ENCODE assay signal across 26 mouse cellular contexts in genomic region chr6:108228048-108228447, GRCm38 (mm10). TPM values are rescaled to one million over a fixed set of nuclear protein-coding genes. Genes with fewer than 3 reads are reported as not detected.
DNase-seq lines count a peak whose midpoint lies in the region; ATAC-seq and TF ChIP-seq lines count a peak whose summit lies in the region.
"Had no signal": no experiment of that assay in that cellular context is flagged by ENCODE, and none has a peak within 500 bp of the region (broad histone marks: within the 10 kb centered on the region; RNA-seq: fewer than 3 reads in every experiment).

No protein-coding gene starts in this region.

- ATAC-seq in kidney, embryonic 16.5 days (ENCODE audit: low FRiP score, low TSS enrichment), result no peak
- ATAC-seq: forebrain, embryonic 16.5 days; hindbrain, postnatal 0 days had no signal

- H3K27ac ChIP-seq in kidney, embryonic 16.5 days (ENCODE audit: low read length), result no peak overlapping the region
- 0 out of 2 replicates have a peak overlapping the region, but pooled peaks have one; percentile 15 for H3K27ac ChIP-seq in layer of hippocampus, adult 2 months
- H3K27ac ChIP-seq in CH12.LX (ENCODE audit: insufficient read depth, low read depth), result no peak overlapping the region
- H3K27ac ChIP-seq: embryonic facial prominence, embryonic 12.5 days; embryonic facial prominence, embryonic 15.5 days; forebrain, embryonic 12.5 days; heart, embryonic 13.5 days; hindbrain, embryonic 14.5 days; hindbrain, postnatal 0 days had no signal

- no peak overlapping the region for H3K4me3 ChIP-seq in kidney, embryonic 16.5 days (ENCODE audit: low read length)
- no peak overlapping the region for H3K4me3 ChIP-seq in layer of hippocampus, adult 2 months
- no peak overlapping the region for H3K4me3 ChIP-seq in CH12.LX (replicated peaks in 1 of 3; ENCODE audit: low read depth in 2 of 3, low read length in 2 of 3, poor library complexity in 1 of 3)
- H3K4me3 ChIP-seq: embryonic facial prominence, embryonic 12.5 days; embryonic facial prominence, embryonic 15.5 days; forebrain, embryonic 12.5 days; heart, embryonic 13.5 days had no signal

- dilution Hi-C loops in CH12.LX (cut with MboI; ENCODE audit: extremely low pct_ligation_motif_present, extremely low pct_unique_long_range_greater_than_20kb, low sequenced_read_pairs), result no loop called here

- H3K4me2 ChIP-seq in kidney, embryonic 16.5 days (replicated peaks; ENCODE audit: low read depth, low read length), result no peak overlapping the region
- peak overlapping the region; percentile 74 for H3K4me2 ChIP-seq in CH12.LX (ENCODE audit: insufficient read depth, low read depth, poor library complexity, severe bottlenecking)
- H3K4me2 ChIP-seq: embryonic facial prominence, embryonic 12.5 days; embryonic facial prominence, embryonic 15.5 days; forebrain, embryonic 12.5 days; heart, embryonic 13.5 days; hindbrain, embryonic 14.5 days had no signal

- H3K27me3 ChIP-seq in kidney, embryonic 16.5 days (ENCODE audit: insufficient read depth, low read length), result no peaks in the 10 kb centered on the region
- no peaks in the 10 kb centered on the region for H3K27me3 ChIP-seq in CH12.LX (replicated peaks)
- H3K27me3 ChIP-seq: embryonic facial prominence, embryonic 12.5 days; embryonic facial prominence, embryonic 15.5 days; forebrain, embryonic 12.5 days; heart, embryonic 13.5 days had no signal

- DNase-seq in kidney, adult 11 months, result peak; percentile 62
- peak; percentile 79 for DNase-seq in kidney, adult 9 months
- no peak for DNase-seq in kidney, adult 18-20 months
- no peak for DNase-seq in layer of hippocampus, adult 2 months (ENCODE audit: low spot score in 2 of 2)
- DNase-seq in layer of hippocampus, adult 9-11 months, result no peak
- peak; percentile 48 for DNase-seq in CH12.LX (ENCODE audit: extremely low read depth)
- no peak for DNase-seq in Muller cell, postnatal 12 days (ENCODE audit: inconsistent ontology term)
- DNase-seq: adrenal gland, adult 2 months; adrenal gland, postnatal 14 days; cerebellum, adult 11 months; cerebellum, adult 2 months; cerebellum, adult 9-11 months; cerebellum, postnatal 25 days; gastrocnemius, postnatal 10 days; heart, adult 18-20 months; heart, postnatal 14 days; heart, postnatal 4 days had no signal

- no peak for TF ChIP-seq EP300 in CH12.LX (IDR thresholded peaks at IDR 0.05; ENCODE audit: low read length)

- TF ChIP-seq CTCF in layer of hippocampus, adult 2 months (conservative IDR thresholded peaks at IDR 0.05), result no peak
- TF ChIP-seq CTCF in CH12.LX (conservative IDR thresholded peaks at IDR 0.05 in 1 of 2, IDR thresholded peaks at IDR 0.05 in 1 of 2; ENCODE audit: low read depth in 2 of 2, low read length in 2 of 2), result no peak

- H3K9ac ChIP-seq in kidney, embryonic 16.5 days (replicated peaks; ENCODE audit: low read length), result no peak overlapping the region
- peak overlapping the region; percentile 36; the same call in 1 of the 2 replicates for H3K9ac ChIP-seq in CH12.LX (ENCODE audit: insufficient read depth, low read depth)
- H3K9ac ChIP-seq: embryonic facial prominence, embryonic 12.5 days; embryonic facial prominence, embryonic 15.5 days; forebrain, embryonic 12.5 days; heart, embryonic 13.5 days; hindbrain, embryonic 14.5 days had no signal

- no peak for TF ChIP-seq POLR2A in CH12.LX (IDR thresholded peaks at IDR 0.05; ENCODE audit: low read depth, low read length)

- H3K9me3 ChIP-seq in kidney, embryonic 16.5 days (ENCODE audit: low read length), result no peaks in the 10 kb centered on the region
- H3K9me3 ChIP-seq in CH12.LX (replicated peaks; ENCODE audit: low read length), result no peaks in the 10 kb centered on the region
- H3K9me3 ChIP-seq: embryonic facial prominence, embryonic 12.5 days; embryonic facial prominence, embryonic 15.5 days; forebrain, embryonic 12.5 days; G1E; heart, embryonic 13.5 days had no signal

- no peak for TF ChIP-seq RAD21 in CH12.LX (IDR thresholded peaks at IDR 0.05; ENCODE audit: low read depth, low read length)

- 64% methylated on average over 6 of the region's 6 CpGs for WGBS in kidney, embryonic 16.5 days

- in situ Hi-C loops in CH12.LX (cut with MboI; ENCODE audit: low pct_ligation_motif_present, low pct_unique_long_range_greater_than_20kb, low sequenced_read_pairs), result loop anchor here (10.0 kb wide), 1 partner anchor 97 kb away; no protein-coding TSS in a partner anchor

- no peaks in the 10 kb centered on the region for H3K36me3 ChIP-seq in kidney, embryonic 16.5 days (ENCODE audit: insufficient read depth, low read length)
- peaks cover 8 to 54% of the 10 kb centered on the region in 2 experiments for H3K36me3 ChIP-seq in CH12.LX (replicated peaks in 1 of 2; ENCODE audit: control insufficient read depth in 1 of 2, insufficient read depth in 1 of 2, low read length in 1 of 2)
- H3K36me3 ChIP-seq: embryonic facial prominence, embryonic 12.5 days; embryonic facial prominence, embryonic 15.5 days; forebrain, embryonic 12.5 days; heart, embryonic 13.5 days had no signal

- peaks cover 18% of the 10 kb centered on the region for H3K4me1 ChIP-seq in kidney, embryonic 16.5 days (ENCODE audit: insufficient read depth, low read length)
- H3K4me1 ChIP-seq in CH12.LX (ENCODE audit: control insufficient read depth in 1 of 2, insufficient read depth in 2 of 2), result peaks cover 24 to 94% of the 10 kb centered on the region in 2 experiments

- H3K79me2 ChIP-seq in CH12.LX (replicated peaks; ENCODE audit: control insufficient read depth, extremely low read depth, insufficient read depth, poor library complexity, severe bottlenecking), result peaks cover 59% of the 10 kb centered on the region

TF ChIP-seq in CH12.LX, 34 proteins besides CTCF, POLR2A, EP300 and RAD21:
- TF ChIP-seq ELF1 (IDR thresholded peaks at IDR 0.05; ENCODE audit: low read depth, low read length), result no peak
- TF ChIP-seq MEF2A (IDR thresholded peaks at IDR 0.05; ENCODE audit: borderline replicate concordance, low read depth, low read length), result peak; percentile 83
- no peak for TF ChIP-seq POLR2AphosphoS2 (IDR thresholded peaks at IDR 0.05; ENCODE audit: low read depth, low read length)
- no peak for TF ChIP-seq JUND (conservative IDR thresholded peaks at IDR 0.05; ENCODE audit: low read depth, low read length)
- TF ChIP-seq JUN (IDR thresholded peaks at IDR 0.05; ENCODE audit: insufficient read depth, low read depth, low read length), result no peak
- peak; percentile 52; the same call in 1 of the 2 replicates for TF ChIP-seq BHLHE40 (IDR thresholded peaks at IDR 0.05; ENCODE audit: low read depth, low read length)
- 0 out of 2 replicates have a peak, but pooled peaks have one; percentile 29 for TF ChIP-seq MYC (IDR thresholded peaks at IDR 0.05; ENCODE audit: low read depth, low read length)

RNA-seq across cellular contexts. Expression of gene Itpr1, which starts 15.2 kb away (rescaled TPM):
- polyA plus RNA-seq in kidney, embryonic 16.5 days (2015; fragmentation: Nextera tagmentation; extraction: Ambion mirVana), result 24.6 and 25.2 TPM in 2 replicates
- total RNA-seq in layer of hippocampus, adult 2 months (2021), result 100 to 1,000 TPM; 317 to 337 TPM
- total RNA-seq in CH12.LX (2012; rRNA removed) (73.1 and 78.2 TPM in 2 replicates), CH12.LX (2014; rRNA removed) (42.8 and 48.2 TPM in 2 replicates)
- 53.4 and 54.5 TPM in 2 replicates for polyA plus RNA-seq in CH12.LX (2012; ENCODE audit: insufficient read length, low read depth)

RNA-seq across cellular contexts. Expression of gene Sumf1, which starts 42.7 kb away (rescaled TPM):
- 27.1 and 27.7 TPM in 2 replicates for polyA plus RNA-seq in kidney, embryonic 16.5 days (2015; fragmentation: Nextera tagmentation; extraction: Ambion mirVana)
- total RNA-seq in layer of hippocampus, adult 2 months (2021), result 10 to 100 TPM; 20.6 to 21.9 TPM
- 14.9 and 17.1 TPM in 2 replicates for total RNA-seq in CH12.LX (2012; rRNA removed)
- 11.0 and 13.1 TPM in 2 replicates for total RNA-seq in CH12.LX (2014; rRNA removed)
- 19.1 and 23.1 TPM in 2 replicates for polyA plus RNA-seq in CH12.LX (2012; ENCODE audit: insufficient read length, low read depth)

Comparison
In these comparisons a context has a peak if more than half of its experiments do, and no peak if none do; other contexts are left out.
1. DNase-seq: peak in kidney, adult 11 months (single experiment), kidney, adult 9 months (single experiment) and CH12.LX (single experiment); none in kidney, adult 18-20 months (single experiment), layer of hippocampus, adult 2 months (0 of 2), layer of hippocampus, adult 9-11 months (single experiment) and Muller cell, postnatal 12 days (single experiment).
2. RNA of gene Itpr1, which starts 15.2 kb away (total RNA-seq): 317 to 337 TPM in layer of hippocampus, adult 2 months; 42.8 to 78.2 TPM in CH12.LX; every median in the first group is over 4 times any median in the second.